Mouse (Mus musculus) Patski (cell line): Measurements from ENCODE around the gene Fat1. TPM values are rescaled to one million over a fixed set of nuclear protein-coding genes. Genes with fewer than 3 reads are reported as not detected.
"Not testable (repeated sequence)": the region's sequence is repeated elsewhere in the genome, so short reads cannot be mapped to it uniquely, and the experiment has no call there.

Experiments used
- ATAC-seq: fragments of 100-300 bp; one replicate; pipeline ENCODE4 v1.8.0; 2021
- CTCF ChIA-PET: fragments of 350-600 bp; sonication (Branson Sonifier 250); formaldehyde crosslinking; loops from one replicate; lab custom pipeline; 2022; ENCODE audit warnings: inconsistent platforms; lab: Charles Lee
- POLR2A ChIA-PET: fragments of 350-600 bp; sonication (Branson Sonifier 250); formaldehyde crosslinking; loops from one replicate; lab custom pipeline; 2022; ENCODE audit warnings: antibody characterized with exemption, inconsistent platforms; lab: Charles Lee
- DNase-seq: peaks from one replicate; pipeline ENCODE4 v3.0.0-alpha.2; 2011; ENCODE audit warnings: low read depth, low spot score
- H3K27me3 ChIP-seq: fragments of 371-371 bp; one replicate; pipeline ENCODE4 v1.5.1; 2021
- CTCF ChIP-seq: fragments of 100-300 bp; IDR thresholded peaks from one replicate; pipeline ENCODE4 v1.5.1; 2021
- in situ Hi-C: fragments of 300-500 bp; cut with MboI; formaldehyde crosslinking; loops from 3 replicates; pipeline ENCODE4 v1.11.1; 2018; ENCODE audit warnings: low pct_unique_long_range_greater_than_20kb, mixed read lengths
- polyA plus RNA-seq: library from polyadenylated mRNA; unstranded; gene quantifications from one replicate; pipeline ENCODE4 v1.2.3, GENCODE M21; 2021

The Fat1 gene
- polyA plus RNA-seq, 1 experiment from 2014 or later, result 125 TPM

DNA sequence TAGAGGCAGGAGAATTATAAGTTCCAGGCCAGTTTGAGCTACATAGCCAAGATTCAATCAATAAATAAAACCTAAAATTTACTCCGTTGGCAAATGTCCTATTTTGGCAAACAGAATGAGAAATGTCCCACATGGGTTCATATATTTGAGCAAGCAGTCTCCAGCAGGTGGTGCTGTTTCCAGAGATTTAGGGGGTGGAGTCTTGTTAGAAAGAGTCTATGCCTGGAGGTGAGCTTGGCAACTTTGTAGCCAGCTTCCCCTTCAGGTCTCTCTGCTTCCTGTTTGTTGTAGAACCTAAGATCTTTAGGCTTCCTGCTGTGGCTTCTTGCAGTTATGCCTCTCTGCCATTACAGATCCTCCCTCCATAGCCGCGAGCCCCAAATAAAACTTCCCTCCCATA lies 120.3 kb downstream of the Fat1 start:
- POLR2A ChIA-PET, result no interaction called here
- in situ Hi-C loops, result no loop called here
- CTCF ChIA-PET, result interaction anchor here (1.1 to 1.5 kb wide), 2 partner anchors 11 to 180 kb away, joined by 3 to 5 read pairs; no protein-coding TSS in a partner anchor
- DNase-seq (no peak), ATAC-seq (no peak)
- H3K27me3 ChIP-seq, result no peaks in the 10 kb centered on the region
- TF ChIP-seq CTCF, result peak; percentile 24

DNA sequence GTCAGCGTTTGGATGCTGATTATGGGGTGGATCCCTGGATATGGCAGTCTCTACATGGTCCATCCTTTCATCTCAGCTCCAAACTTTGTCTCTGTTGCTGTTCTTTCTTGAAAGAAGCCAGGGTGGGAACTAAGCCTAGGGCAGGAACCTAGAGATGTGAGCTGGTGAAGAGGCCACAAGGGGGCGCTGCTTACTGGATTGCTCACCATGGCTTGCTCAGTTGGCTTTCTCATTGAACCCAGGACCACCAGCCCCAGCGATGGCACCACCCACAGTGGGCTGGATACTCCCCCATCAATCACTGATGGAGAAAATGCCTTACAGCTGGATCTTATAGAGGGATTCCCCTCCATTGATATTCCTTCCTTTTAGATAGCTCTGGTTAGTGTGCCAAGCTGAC lies 121.6 kb downstream of the Fat1 start:
- ATAC-seq, result peak; percentile 37
- no peak for DNase-seq
- POLR2A ChIA-PET, result no interaction called here
- no peaks in the 10 kb centered on the region for H3K27me3 ChIP-seq
- peak; percentile 47 for TF ChIP-seq CTCF
- CTCF ChIA-PET, result interaction anchor here (1.3 to 1.4 kb wide), 3 partner anchors 9 to 184 kb away, joined by 3 read pairs; no protein-coding TSS in a partner anchor
- in situ Hi-C loops, result no loop called here

DNA sequence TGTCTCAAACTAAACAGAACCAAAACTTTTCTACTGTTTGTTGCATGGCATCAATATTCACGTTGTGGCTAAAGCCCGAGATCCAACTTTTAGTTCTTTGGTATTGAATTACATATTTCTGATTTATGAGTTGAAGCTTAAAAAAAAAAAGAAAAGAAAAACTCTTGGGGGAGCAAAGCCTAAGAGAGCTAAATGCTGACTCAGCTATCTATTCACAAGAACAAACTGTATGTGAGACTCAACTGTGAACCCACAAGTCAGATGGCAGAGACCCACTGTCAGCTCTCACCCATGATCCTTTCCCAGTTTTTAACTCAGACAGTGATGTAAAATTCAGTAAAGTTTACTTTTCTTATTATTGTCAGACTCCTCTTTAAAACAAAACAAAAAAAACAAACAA lies 124.8 kb downstream of the Fat1 start:
- ATAC-seq (no peak), DNase-seq (no peak)
- in situ Hi-C loops, result no loop called here
- no peak for TF ChIP-seq CTCF
- CTCF ChIA-PET, result interaction anchor here (0.7 to 4.6 kb wide), 3 partner anchors 17 to 177 kb away, joined by 3 to 24 read pairs (median 4); no protein-coding TSS in a partner anchor
- no peaks in the 10 kb centered on the region for H3K27me3 ChIP-seq
- POLR2A ChIA-PET, result no interaction called here

DNA sequence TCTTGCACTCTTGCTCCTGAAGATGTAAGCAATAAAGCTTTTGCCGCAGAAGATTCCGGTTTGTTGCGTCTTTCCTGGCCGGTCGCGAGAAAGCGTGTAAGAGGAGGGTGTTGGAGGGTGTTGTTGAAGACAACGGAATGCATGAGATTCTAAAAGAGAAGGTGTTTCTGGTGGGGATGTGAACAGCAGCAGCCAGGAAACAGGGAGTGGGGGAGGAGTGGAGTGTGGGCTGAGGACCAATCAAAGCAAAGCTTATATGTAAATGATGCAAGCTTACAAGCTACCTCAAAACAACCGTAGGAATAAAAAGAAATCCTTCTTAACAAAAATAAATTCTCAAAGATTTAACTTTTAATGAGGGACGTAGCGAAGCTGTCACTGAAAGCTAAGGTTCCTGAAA lies 127.1 kb downstream of the Fat1 start:
- DNase-seq (no peak), ATAC-seq (no peak)
- ChIA-PET CTCF (interaction anchor here (4.6 kb wide), 1 partner anchor 175 kb away, joined by 24 read pairs; no protein-coding TSS in a partner anchor), POLR2A (no interaction called here)
- in situ Hi-C loops, result no loop called here
- no peaks in the 10 kb centered on the region for H3K27me3 ChIP-seq
- no peak for TF ChIP-seq CTCF

DNA sequence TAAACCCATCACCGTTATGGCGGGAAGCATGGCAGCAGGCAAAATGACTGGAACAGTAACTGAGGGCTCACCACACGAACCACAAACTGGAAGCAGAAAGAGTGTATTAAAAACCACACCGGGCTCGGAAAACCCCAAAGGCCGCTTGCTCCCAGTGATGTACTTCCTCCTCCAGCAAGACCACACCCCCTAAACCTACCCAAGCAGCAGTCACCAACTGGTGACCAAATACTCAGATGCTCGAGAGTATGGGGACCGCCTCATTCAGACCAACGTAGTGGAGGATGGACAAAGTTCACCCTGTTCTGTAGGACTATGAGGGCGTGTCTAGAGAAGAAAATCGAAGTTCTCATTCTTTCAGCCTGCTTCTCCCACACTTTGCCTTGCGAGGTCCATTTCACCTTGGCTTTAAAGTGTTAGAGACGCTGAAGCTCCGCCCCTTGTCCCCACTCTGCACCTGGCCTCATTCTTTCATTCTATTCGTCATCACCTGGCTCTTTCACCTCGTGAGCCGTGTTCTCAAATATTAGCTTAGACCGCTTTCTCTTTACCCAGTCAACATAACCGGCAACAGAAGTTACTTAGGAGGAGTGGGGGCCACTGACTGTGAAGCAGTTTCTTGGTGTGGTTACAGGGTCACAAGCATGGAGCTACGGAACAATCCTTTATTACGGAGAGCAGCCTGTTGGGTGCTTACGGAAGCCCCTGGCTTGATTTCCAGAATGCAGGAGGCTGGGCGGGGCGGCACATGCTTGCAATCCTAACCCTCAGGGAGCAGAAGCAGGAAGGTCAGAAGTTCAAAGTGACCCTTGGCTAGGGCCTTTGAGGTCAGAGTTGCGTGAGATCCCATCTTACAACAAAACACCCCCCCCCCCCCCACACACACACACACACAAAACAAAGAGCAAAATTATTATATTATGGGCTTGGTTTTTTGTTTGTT lies 128.0 kb downstream of the Fat1 start:
- ChIA-PET POLR2A (no interaction called here), CTCF (interaction anchor here (1.1 to 4.6 kb wide), 2 partner anchors 11 to 174 kb away, joined by 3 to 24 read pairs; no protein-coding TSS in a partner anchor)
- no peaks in the 10 kb centered on the region for H3K27me3 ChIP-seq
- in situ Hi-C loops, result no loop called here
- ATAC-seq (no peak), DNase-seq (no peak)
- TF ChIP-seq CTCF, result no peak

DNA sequence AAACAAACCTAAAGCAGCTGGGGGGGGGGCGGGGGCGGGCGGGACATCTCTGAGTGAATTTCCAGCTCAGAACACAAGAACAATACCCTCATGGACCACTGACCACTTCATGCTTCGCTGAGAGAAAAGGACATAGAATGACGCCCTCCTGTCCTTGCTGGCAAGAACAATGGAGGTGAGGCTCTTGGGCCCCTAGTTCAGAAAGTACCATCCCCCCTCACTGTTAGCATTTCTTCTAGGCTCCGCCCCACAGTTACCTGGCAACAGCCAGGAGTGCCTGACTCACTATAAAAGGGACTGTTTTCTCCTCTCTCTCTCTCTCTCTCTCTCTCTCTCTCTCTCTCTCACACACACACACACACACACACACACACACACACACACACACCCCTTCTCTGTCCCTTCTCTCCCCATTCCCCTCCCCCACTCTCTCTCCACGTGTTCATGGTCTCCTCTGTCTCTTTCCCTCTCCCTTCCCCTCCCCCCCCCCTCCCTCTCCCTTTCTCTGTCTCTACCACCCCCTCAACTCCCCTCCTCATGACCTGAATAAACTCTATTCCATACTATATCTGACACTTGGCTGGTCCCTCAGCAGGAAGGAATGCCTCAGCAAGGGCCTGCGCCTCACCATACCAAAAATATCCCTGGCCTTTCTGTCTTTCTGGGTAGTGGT lies 129.1 kb downstream of the Fat1 start:
- ChIA-PET CTCF (interaction anchor here (1.1 kb wide), 1 partner anchor 12 kb away, joined by 3 read pairs; no protein-coding TSS in a partner anchor), POLR2A (no interaction called here)
- no peak for ATAC-seq
- DNase-seq, result no peak
- in situ Hi-C loops, result no loop called here
- peaks cover 4% of the 10 kb centered on the region for H3K27me3 ChIP-seq
- no peak for TF ChIP-seq CTCF

DNA sequence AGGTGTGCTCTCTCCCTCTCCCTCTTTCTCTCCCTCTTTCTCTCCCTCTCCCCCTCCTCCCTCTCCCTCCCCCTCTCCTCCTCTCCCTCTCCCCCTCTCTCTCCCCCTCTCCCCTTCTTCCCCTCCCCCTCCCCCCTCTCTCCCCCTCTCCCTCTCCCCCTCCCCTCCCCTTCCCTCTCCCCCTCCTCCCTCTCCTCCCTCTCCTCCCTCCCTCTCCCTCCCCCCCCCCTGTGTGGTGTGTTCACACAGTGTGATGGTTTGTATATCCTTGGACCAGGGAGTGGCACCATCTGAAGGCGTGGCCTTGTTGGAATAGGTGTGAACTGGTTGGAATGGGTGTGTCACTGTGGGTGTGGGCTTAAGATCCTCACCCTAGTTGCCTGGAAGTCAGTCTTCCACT lies 130.1 kb downstream of the Fat1 start:
- POLR2A ChIA-PET, DNase-seq, ATAC-seq: not testable (repeated sequence)
- CTCF ChIA-PET, result interaction anchor here (6.4 kb wide), 1 partner anchor 173 kb away, joined by 100 read pairs; no protein-coding TSS in a partner anchor
- in situ Hi-C loops, result loop anchor here (5.0 kb wide), 1 partner anchor 172 kb away; no protein-coding TSS in a partner anchor
- peaks cover 13% of the 10 kb centered on the region for H3K27me3 ChIP-seq

DNA sequence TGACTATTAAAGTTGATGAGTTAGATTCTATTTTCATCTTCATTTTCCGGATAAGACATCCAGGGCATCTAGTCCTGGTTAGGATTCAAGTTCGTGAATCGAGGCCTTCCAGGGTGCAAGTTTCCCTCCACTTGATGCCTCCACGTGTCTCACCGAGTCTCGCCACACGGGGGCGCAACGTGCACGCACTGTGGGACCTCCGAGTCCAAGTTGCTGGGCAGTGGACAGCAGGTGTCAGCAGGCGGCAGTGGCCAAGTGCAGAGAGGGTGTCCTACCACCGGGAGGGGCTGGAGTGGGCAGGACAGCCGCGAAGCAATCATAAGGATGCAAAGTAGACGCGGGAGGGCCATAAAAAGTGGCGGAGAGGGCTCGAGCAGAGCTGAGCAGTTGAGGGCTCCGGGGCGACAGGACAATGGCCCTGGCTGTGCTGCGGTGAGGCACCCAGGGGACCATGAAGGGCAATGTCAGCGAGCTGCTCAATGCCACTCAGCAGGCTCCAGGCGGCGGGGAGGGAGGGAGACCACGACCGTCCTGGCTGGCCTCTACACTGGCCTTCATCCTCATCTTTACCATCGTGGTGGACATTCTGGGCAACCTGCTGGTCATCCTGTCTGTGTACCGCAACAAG lies 133.6 kb downstream of the Fat1 start, which contains the start of gene Mtnr1a:
TSS of gene Mtnr1a (plus strand) at position 379 of the 628 bp plus-strand sequence.
- in situ Hi-C loops, result loop anchor here (5.0 kb wide), 1 partner anchor 168 kb away; no protein-coding TSS in a partner anchor

DNA sequence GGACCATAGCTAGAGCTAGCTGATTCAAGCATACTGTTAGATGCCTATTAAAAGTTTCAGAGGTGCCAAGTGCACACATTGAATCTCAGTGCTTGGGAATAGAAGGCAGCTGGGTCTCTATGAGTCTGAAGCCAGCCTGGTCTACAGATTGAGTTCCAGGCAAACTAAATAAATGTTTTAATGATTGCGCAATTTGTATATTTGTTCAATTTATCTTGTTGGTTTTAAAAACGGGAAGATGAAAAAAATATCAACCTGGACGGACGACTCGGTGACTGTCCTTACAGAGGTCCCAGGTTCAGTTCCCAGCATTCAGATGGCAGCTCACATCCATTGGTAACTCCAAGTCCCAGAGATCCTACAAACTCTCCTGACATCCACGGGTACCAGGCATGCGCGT lies 135.7 kb downstream of the Fat1 start:
- ChIA-PET POLR2A (interaction anchor here (0.6 kb wide), 1 partner anchor 115 kb away, joined by 3 read pairs; no protein-coding TSS in a partner anchor), CTCF (interaction anchor here (1.1 to 6.4 kb wide), 5 partner anchors 18 to 167 kb away, joined by 3 to 100 read pairs (median 4); no protein-coding TSS in a partner anchor)
- in situ Hi-C loops, result no loop called here
- no peak for ATAC-seq
- no peak for DNase-seq
- TF ChIP-seq CTCF, result no peak
- peaks cover 52% of the 10 kb centered on the region for H3K27me3 ChIP-seq

More for the DNA sequence above, 133.6 kb downstream of the Fat1 start, which contains the start of gene Mtnr1a:
- peak; percentile 22 for DNase-seq
- peak; percentile 97 for ATAC-seq
- peak; percentile 99 for TF ChIP-seq CTCF
- H3K27me3 ChIP-seq, result peaks cover 41% of the 10 kb centered on the region
- POLR2A ChIA-PET, result no interaction called here
- CTCF ChIA-PET, result interaction anchor here (0.7 to 6.4 kb wide), 5 partner anchors 10 to 173 kb away, joined by 3 to 100 read pairs (median 3); no protein-coding TSS in a partner anchor
